Mouse (Mus musculus): Measurements from ENCODE around the gene Tmem234. TPM values are rescaled to one million over a fixed set of nuclear protein-coding genes. Genes with fewer than 3 reads are reported as not detected.

Tmem234 gene
- 227 TPM for polyA plus RNA-seq (2017; shearing (Covaris generic))

DNA sequence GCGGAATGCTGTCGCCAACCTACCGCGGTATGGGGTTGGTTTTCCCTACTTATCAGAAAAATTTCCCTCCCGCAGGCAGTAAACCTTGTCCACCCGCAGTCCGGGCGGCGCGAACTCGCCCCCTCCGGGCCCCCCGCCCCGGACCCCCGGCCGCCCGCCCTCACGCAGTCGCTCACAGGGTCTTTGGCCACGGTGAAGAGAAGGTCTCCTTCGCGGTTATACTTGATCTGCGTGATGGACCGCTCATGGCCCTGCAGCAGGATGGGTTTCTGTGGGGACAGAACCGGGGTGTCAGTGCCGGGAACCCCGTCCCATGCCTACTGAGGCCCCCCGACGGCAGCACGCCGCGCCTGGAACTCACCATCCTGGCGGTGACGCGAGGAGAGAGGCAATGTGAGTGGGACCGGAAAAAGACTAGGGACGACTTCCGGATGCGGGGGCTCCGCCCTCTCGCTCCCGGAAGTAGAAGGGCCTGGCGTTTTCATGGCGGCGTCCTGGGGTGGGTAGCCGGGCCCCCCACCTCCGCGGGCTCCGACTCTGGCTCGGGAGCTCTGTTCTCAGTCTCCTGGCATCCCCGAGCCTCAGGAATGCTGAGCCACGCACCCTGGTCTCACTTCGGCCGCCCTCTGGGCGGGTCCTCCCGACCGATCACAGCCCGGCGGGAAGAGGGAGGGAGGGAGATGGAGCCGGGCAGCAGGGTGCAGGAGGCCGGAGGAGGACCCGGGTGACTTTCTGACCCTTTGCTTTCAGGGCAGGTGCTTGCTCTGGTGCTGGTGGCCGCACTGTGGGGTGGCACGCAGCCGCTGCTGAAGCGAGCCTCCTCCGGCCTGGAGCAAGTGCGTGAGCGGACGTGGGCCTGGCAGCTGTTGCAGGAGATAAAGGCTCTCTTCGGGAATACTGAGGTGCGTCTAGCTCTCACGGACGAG is at the start of gene Tmem234, which contains the start of gene Eif3i:
Gene Tmem234, plus strand, starts transcription at position 436 of the 926 bp plus-strand sequence.
Gene Eif3i, minus strand, starts transcription at position 416 of the 926 bp plus-strand sequence.

DNA sequence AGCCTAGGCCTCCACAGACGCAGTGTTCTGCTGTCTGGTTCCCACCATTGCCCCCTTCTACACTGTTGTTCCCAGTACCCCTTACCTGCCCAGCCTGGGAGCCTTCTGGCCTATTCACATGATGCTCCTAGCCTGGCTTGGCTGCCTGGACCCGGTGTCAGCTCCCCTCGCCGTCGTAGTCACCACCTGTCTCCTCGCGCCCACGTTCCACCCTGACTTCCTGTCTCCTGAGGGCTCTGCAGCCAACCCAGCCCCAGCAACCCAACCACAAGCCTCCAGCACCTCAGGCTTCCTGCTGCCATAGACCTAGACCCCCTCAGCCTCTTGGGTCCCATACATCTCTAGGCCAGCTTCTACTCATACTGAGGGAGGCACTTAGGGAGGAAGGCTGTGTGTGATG is 27.0 kb upstream of the Tmem234 start, which contains the start of gene Lck:
Gene Lck, minus strand, starts transcription at position 212 of the 400 bp plus-strand sequence.

DNA sequence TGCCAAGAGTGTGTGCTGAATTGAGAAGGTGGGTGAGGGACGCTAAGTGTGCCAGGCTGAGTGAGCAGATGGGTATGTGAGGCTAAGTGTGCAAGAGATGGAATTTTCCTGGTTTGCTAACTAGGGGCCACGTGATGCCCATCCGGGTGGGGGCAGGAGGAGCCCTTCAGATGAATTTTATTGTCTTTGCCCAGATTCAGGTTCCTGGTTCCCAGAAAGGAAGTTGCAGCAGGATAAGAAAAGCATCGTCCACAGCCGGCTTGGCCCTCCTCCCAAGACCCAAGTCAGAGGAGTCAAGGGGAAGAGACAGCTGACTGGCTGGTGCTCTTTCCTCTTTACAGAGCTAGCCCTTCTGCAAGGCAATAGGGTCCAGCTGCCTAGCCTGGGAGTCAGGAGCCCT is 22.0 kb upstream of the Tmem234 start, which contains the start of gene Fam167b:
Gene Fam167b, minus strand, starts transcription at position 84 of the 400 bp plus-strand sequence.

GRCm38 (mm10) chr4:129614093-129614492 is 13.6 kb downstream of the Tmem234 start, which contains the start of gene Dcdc2b:
TSS of gene Dcdc2b (minus strand) at chr4:129614257.

DNA sequence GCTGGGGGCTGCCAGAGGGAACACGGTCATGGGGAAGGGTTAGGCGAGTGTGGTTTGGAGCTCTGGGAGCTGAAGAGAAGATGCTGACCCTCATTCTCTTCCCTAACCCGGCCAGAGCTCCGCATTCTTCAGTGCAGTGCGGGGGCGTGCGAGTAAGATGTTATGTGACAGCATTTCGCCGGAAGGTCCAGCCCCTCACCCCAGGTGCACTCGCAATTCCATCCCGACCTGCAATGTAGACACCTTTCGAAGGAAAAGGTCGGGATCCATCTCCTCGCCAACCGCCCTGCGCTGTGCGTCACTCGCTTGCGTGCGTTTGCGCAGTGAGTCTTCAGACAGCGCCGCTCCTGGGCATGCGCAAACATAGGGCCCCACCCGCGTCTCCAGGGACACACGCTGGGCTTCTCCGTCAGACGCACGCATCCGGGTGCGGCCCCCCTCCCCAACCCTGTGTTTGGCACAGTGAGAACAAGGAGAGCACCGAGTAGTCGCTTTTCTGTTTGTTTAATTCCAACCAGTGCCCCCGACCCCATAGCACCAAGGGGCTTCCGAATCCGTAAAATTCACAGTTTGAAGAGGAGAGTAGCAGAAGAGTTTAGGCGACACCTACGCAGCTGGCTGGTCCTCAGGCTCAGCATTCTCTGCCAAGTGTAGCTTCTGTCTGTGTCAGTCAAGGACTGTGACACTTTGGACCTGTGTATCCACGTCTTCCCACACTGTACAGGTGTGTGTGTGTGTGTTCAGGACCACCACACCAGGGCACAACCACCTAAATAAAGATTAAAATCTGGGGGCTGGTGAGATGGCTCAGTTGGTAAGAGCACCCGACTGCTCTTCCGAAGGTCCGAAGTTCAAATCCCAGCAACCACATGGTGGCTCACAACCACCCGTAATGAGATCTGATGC is 18.6 kb downstream of the Tmem234 start, which contains the start of gene Iqcc:
Gene Iqcc, minus strand, starts transcription at position 314 of the 906 bp plus-strand sequence.

DNA sequence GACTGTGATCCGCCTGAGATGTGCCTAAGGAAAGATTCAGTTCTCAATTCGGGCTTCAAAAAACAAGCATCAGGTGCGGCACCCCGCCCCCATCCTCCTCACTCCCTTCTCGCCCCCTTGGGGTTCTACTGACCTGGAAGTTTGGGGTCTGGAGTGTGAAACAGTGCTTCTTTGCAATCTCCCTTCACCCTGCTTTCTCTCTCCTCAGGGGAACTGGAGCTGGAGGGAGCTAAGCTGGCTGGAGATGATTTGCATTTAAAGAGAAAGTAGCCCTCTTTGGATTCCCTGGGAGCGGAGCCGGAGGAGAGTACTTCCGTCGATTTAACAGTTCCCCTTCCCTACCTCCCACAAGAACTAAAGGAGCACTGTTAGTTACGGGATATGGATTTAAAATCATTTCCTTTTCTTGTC is 23.2 kb downstream of the Tmem234 start, which contains the start of gene Ccdc28b:
Gene Ccdc28b, minus strand, starts transcription at position 267 of the 411 bp plus-strand sequence.

GRCm38 (mm10) chr4:129640638-129641467 is 40.4 kb downstream of the Tmem234 start, which contains the start of gene Txlna:
TSS of gene Txlna (minus strand) at chr4:129641065.

DNA sequence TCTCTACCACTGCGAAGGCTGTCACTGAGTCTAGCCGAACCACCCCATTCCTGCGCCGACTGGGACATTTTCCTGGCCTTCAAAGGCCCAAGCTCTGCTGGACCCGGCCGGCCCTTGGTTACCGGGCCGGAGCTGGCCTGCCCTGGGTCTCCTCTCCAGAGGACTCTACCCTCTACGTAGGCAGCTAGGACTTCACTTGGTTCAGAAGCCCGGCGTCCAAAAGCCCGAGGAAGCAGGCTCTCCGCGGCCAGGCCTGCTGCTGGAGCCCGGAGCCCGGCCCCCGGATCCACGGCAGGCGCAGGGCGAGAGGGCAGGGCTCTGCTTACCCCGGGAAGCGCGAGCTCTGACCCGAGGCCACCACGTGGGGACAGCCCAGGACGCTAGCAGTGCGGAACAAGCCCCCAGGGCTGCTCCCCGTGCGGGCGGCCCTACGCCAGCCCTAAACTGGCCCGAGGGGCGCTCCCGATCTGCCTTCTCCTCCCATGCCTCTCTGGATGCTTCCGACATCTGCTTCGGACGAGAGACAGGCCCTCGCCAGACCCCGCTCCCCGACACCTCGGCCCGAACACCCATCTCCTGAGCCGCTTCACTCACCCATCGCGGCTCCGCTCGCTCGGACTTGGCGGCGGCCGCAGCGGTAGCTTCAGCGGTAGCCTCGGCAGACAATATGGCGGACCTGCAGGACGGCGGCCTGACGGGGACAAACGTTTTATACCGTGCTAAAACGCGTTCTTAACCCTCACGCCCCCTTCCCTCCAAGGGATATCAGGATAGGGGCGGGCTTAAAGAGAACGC is 71.8 kb downstream of the Tmem234 start, which contains the start of gene Kpna6:
Gene Kpna6, minus strand, starts transcription at position 685 of the 795 bp plus-strand sequence.

Other genes starting within 250 kb of the Tmem234 start
- gene Zbtb8a, start 222.6 kb upstream of the Tmem234 start, polyA plus RNA-seq (2017; shearing (Covaris generic)): 9.9 TPM
- 0.36 TPM for gene Zbtb8b, start 159.8 kb upstream of the Tmem234 start, polyA plus RNA-seq (2017; shearing (Covaris generic))
- gene Bsdc1, start 139.1 kb upstream of the Tmem234 start, polyA plus RNA-seq (2017; shearing (Covaris generic)): 34.0 TPM
- gene Tssk3, start 109.6 kb upstream of the Tmem234 start, polyA plus RNA-seq (2017; shearing (Covaris generic)): not detected
- not detected for gene Fam229a, start 109.5 kb upstream of the Tmem234 start, polyA plus RNA-seq (2017; shearing (Covaris generic))
- gene Marcksl1, start 87.1 kb upstream of the Tmem234 start, polyA plus RNA-seq (2017; shearing (Covaris generic)): 33.6 TPM
- gene Hdac1, start 58.0 kb upstream of the Tmem234 start, polyA plus RNA-seq (2017; shearing (Covaris generic)): 329 TPM
- 1,521 TPM for gene Lck, start 27.0 kb upstream of the Tmem234 start, polyA plus RNA-seq (2017; shearing (Covaris generic))
- 0.36 TPM for gene Fam167b, start 22.1 kb upstream of the Tmem234 start, polyA plus RNA-seq (2017; shearing (Covaris generic))
- gene Eif3i, start within 50 bp of the Tmem234 start, polyA plus RNA-seq (2017; shearing (Covaris generic)): 163 TPM
- gene Dcdc2b, start 13.6 kb downstream of the Tmem234 start, polyA plus RNA-seq (2017; shearing (Covaris generic)): 7.7 TPM
- gene Iqcc, start 18.4 kb downstream of the Tmem234 start, polyA plus RNA-seq (2017; shearing (Covaris generic)): 41.4 TPM
- gene Ccdc28b, start 23.3 kb downstream of the Tmem234 start, polyA plus RNA-seq (2017; shearing (Covaris generic)): 22.7 TPM
- 66.2 TPM for gene Txlna, start 40.4 kb downstream of the Tmem234 start, polyA plus RNA-seq (2017; shearing (Covaris generic))
- gene Kpna6, start 72.1 kb downstream of the Tmem234 start, polyA plus RNA-seq (2017; shearing (Covaris generic)): 19.5 TPM
- gene Tmem39b, start 96.2 kb downstream of the Tmem234 start, polyA plus RNA-seq (2017; shearing (Covaris generic)): 19.5 TPM
- gene Khdrbs1, start 141.6 kb downstream of the Tmem234 start, polyA plus RNA-seq (2017; shearing (Covaris generic)): 181 TPM
- gene Ptp4a2, start 210.6 kb downstream of the Tmem234 start, polyA plus RNA-seq (2017; shearing (Covaris generic)): 443 TPM